Mouse (Mus musculus) lung, embryonic 14.5 days (tissue): ENCODE measurements around the gene Ywhah. TPM values are rescaled to one million over a fixed set of nuclear protein-coding genes. Genes with fewer than 3 reads are reported as not detected.

Experiments
- ATAC-seq: fragments of 200-750 bp; cut with Nextera tagmentation; 2 replicates; pipeline ENCODE4 v1.8.0; 2017; ENCODE audit warnings: mild to moderate bottlenecking, moderate TSS enrichment, moderate library complexity; ENCODE audit not compliant: insufficient read depth
- DNase-seq: peaks from one replicate; pipeline ENCODE4 v3.0.0-alpha.2; 2015
- H3K27ac ChIP-seq: fragments of 300-500 bp; sonication (generic); 2 replicates; pipeline ENCODE4 v1.5.1; 2014; ENCODE audit warnings: low read depth, mild to moderate bottlenecking, moderate library complexity
- H3K27me3 ChIP-seq: fragments of 300-500 bp; sonication (generic); 2 replicates; pipeline ENCODE4 v1.6.1; 2014; ENCODE audit warnings: low read length, control low read depth; ENCODE audit not compliant: insufficient read depth
- H3K36me3 ChIP-seq: fragments of 300-500 bp; sonication (generic); 2 replicates; pipeline ENCODE4 v1.6.1; 2014; ENCODE audit warnings: control low read depth; ENCODE audit not compliant: insufficient read depth
- H3K4me1 ChIP-seq: fragments of 300-500 bp; sonication (generic); 2 replicates; pipeline ENCODE4 v1.6.1; 2014; ENCODE audit warnings: antibody characterized with exemption, control low read depth; ENCODE audit not compliant: insufficient read depth
- H3K4me2 ChIP-seq: fragments of 300-500 bp; sonication (generic); 2 replicates; pipeline ENCODE4 v1.6.1; 2014; ENCODE audit warnings: mild to moderate bottlenecking
- H3K4me3 ChIP-seq: fragments of 300-500 bp; sonication (generic); 2 replicates; pipeline ENCODE4 v1.5.1; 2014; ENCODE audit warnings: low read depth, low read length
- H3K9ac ChIP-seq: fragments of 300-500 bp; sonication (generic); 2 replicates; pipeline ENCODE4 v1.6.1; 2014
- H3K9me3 ChIP-seq: fragments of 300-500 bp; sonication (generic); 2 replicates; pipeline ENCODE4 v1.6.1; 2016; ENCODE audit warnings: low read depth, low read length, control low read depth
- CTCF ChIP-seq: IDR thresholded peaks from 2 replicates; pipeline ENCODE4 v1.5.1; 2016; ENCODE audit warnings: antibody characterized with exemption, low read depth
- WGBS: fragments of 180-500 bp; shearing (Covaris S2); extraction: QIAGEN DNeasy Blood & Tissue Kit; methylation state at CpG from one replicate; pipeline ENCODE4 v1.1.7; 2014; 5-methylcytosine and 5-hydroxymethylcytosine counted together
- polyA plus RNA-seq: library from polyadenylated mRNA; unstranded; fragments of >200 nt; fragmentation: Nextera tagmentation; extraction: Ambion mirVana; gene quantifications from 2 replicates; pipeline ENCODE4 v1.2.1, GENCODE M21; 2014

The Ywhah gene
- polyA plus RNA-seq, 1 experiment from 2014 or later: 415 TPM

DNA sequence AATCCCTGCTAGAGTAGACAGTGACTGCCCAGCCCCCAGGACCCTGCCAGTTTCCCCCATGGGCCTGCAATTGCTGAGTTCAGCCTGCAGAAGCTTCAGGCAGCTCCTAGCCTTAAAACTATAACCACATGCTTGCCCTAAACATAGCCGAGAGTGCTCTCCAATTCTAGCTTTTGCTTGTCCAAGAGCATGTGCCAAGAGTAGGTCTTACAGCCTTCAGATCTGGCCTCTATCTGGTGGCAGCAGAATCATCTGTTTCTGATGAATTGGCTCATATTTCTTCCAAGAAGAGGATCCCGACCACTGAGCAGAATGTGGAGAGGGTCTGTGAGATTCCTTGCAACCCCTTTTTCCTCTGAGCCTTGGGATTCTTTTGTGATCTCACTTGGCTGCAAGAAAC is 24.1 kb upstream of the Ywhah start:
- no peak for ATAC-seq
- no peaks in the 10 kb centered on the region for H3K4me1 ChIP-seq
- no peak overlapping the region for H3K9ac ChIP-seq
- H3K4me2 ChIP-seq: no peak overlapping the region
- DNase-seq: no peak
- no peaks in the 10 kb centered on the region for H3K36me3 ChIP-seq
- no peaks in the 10 kb centered on the region for H3K9me3 ChIP-seq
- no peak overlapping the region for H3K27ac ChIP-seq
- TF ChIP-seq CTCF: no peak
- H3K27me3 ChIP-seq: no peaks in the 10 kb centered on the region
- WGBS: 34% methylated on average over 2 of the region's 2 CpGs
- H3K4me3 ChIP-seq: no peak overlapping the region

DNA sequence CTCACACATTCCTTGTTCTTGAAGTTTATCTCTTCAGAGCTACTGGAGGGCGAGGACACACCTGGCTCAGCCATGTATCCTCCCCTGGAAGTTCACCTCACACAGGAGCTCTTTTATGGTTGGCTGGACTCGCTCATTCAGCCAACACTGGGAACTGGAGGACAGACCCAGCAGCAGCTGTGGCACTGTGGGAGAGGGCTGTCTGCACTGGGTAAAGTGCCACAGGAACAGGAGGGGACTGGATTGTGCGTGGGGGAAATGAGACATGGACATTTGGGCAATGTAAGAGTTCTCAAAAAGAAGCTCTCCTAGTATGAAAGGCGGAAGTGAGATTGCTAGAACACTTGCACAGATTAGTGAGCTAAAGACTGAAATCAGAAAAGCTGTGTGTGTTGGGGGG is 22.9 kb upstream of the Ywhah start:
- ATAC-seq (no peak), DNase-seq (no peak)
- WGBS: 72% methylated on average over 4 of the region's 4 CpGs
- Histone ChIP-seq H3K36me3 (no peaks in the 10 kb centered on the region), H3K4me3 (no peak overlapping the region), H3K4me2 (no peak overlapping the region), H3K9ac (no peak overlapping the region), H3K4me1 (no peaks in the 10 kb centered on the region), H3K27ac (no peak overlapping the region), H3K9me3 (no peaks in the 10 kb centered on the region), H3K27me3 (no peaks in the 10 kb centered on the region)
- TF ChIP-seq CTCF: no peak

DNA sequence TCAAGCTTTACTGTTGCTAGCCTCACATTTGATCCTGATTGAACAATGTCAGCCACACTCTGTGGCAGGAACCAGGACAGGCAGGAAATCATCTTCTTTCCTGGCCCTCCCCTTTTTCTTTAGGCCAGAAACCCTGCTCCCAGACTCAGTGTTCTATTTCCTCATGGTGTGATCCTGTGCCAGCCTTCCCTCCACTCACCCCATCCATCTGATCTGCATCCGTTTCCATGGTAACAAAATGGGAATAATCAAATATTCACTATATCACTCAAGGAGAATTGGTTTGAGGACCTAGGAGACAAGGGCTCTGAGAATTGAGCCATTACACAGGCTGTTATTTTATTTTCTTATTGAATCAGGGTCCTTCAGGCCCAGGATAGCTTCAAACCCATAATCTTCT is 22.1 kb upstream of the Ywhah start:
- H3K4me3 ChIP-seq: no peak overlapping the region
- H3K27ac ChIP-seq: no peak overlapping the region
- WGBS: 66% methylated on average over 1 of the region's 1 CpGs
- no peaks in the 10 kb centered on the region for H3K27me3 ChIP-seq
- no peak for DNase-seq
- TF ChIP-seq CTCF: no peak
- no peak overlapping the region for H3K9ac ChIP-seq
- no peak overlapping the region for H3K4me2 ChIP-seq
- ATAC-seq: no peak
- H3K9me3 ChIP-seq: no peaks in the 10 kb centered on the region
- no peaks in the 10 kb centered on the region for H3K36me3 ChIP-seq
- H3K4me1 ChIP-seq: no peaks in the 10 kb centered on the region

DNA sequence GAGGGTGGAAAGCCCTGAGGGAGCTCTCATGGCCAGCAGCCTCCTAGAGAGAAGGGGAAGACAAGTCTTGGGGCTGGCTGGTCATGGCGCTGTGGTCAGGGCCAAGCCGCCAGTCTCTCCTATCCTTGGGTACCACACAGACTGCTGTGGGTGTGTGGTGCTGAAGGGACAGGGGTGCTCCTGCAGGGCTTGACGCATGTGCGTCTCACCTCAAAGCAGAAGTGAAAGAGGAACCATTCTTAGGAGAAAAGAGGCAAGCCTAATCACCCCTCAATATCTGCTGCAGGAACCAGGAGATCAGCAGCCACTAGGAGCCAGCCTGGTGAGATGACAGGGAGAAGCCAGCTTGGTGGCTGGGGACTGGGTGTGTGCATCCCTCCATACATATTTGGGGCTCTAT is 20.9 kb upstream of the Ywhah start:
- WGBS: 30% methylated on average over 4 of the region's 4 CpGs
- ATAC-seq (no peak), DNase-seq (peak; percentile 44)
- H3K4me3 ChIP-seq: no peak overlapping the region
- no peaks in the 10 kb centered on the region for H3K4me1 ChIP-seq
- H3K4me2 ChIP-seq: no peak overlapping the region
- no peak for TF ChIP-seq CTCF
- no peaks in the 10 kb centered on the region for H3K36me3 ChIP-seq
- no peak overlapping the region for H3K9ac ChIP-seq
- H3K27ac ChIP-seq: no peak overlapping the region
- no peaks in the 10 kb centered on the region for H3K9me3 ChIP-seq
- no peaks in the 10 kb centered on the region for H3K27me3 ChIP-seq

DNA sequence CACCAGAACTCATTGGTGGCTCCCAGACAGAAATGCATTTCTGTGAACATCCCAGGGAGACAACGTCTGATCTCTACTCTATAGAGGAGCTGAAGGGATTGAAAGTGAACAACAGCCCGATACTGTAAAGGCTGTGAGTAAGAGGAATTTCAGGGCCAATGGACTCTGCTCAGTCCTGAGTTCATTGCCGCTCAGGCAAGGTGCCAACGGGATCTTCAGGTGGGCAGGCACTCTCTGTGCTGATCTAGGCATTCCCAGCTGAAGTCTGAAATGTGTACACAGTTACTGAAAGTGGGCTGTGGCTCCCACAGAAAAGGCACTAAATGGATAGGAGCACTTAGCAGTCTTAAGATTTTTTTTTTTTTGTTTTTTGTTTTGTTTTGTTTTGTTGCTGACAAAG is 19.8 kb upstream of the Ywhah start:
- Histone ChIP-seq H3K9me3 (no peaks in the 10 kb centered on the region), H3K4me1 (no peaks in the 10 kb centered on the region), H3K9ac (no peak overlapping the region), H3K27me3 (no peaks in the 10 kb centered on the region), H3K36me3 (no peaks in the 10 kb centered on the region), H3K27ac (no peak overlapping the region), H3K4me3 (no peak overlapping the region), H3K4me2 (no peak overlapping the region)
- ATAC-seq (no peak), DNase-seq (no peak)
- no peak for TF ChIP-seq CTCF
- 72% methylated on average over 4 of the region's 4 CpGs for WGBS

DNA sequence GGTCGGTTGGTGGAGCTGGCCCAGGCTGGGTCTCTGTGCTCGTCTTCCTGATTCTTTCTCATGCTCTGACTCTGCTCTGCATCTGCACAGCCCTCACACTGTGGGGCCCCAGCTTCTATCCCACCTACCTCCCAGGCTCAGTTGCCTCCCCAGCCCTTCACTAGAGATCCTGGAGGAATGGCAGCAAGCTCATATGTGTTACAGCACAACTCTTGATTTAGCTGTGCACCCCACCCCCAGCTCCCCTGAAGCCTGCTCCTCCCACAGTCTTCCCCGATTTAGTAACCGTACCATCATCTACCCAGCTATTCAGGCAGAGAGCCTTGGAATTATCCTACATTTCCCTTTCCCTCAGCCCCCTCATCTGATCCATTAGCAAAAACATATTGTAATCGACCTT is 17.5 kb upstream of the Ywhah start:
- Histone ChIP-seq H3K4me3 (no peak overlapping the region), H3K4me1 (no peaks in the 10 kb centered on the region), H3K27ac (no peak overlapping the region), H3K9me3 (no peaks in the 10 kb centered on the region), H3K27me3 (no peaks in the 10 kb centered on the region), H3K36me3 (no peaks in the 10 kb centered on the region), H3K9ac (no peak overlapping the region), H3K4me2 (no peak overlapping the region)
- 78% methylated on average over 5 of the region's 5 CpGs for WGBS
- ATAC-seq (no peak), DNase-seq (no peak)
- TF ChIP-seq CTCF: no peak

DNA sequence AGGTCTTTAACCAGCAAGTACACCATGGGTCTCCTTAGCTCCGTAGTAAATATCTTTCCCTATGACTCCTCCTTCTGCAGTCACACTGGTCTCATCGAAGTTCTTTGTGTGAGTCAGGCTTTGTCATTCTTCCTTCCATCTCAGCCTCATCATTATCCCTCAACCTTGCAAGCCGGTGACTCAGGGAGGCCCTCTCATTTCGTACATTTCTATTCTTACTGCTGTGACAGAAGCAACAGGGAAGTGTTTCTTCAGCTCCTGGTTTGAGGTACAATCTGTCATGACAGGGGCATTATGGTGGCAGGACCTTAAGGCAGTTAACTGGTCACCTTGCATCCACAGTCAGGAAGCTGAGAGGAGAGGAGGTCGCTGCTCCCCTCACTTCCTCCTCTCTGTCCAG is 15.8 kb upstream of the Ywhah start:
- ATAC-seq: no peak
- H3K4me2 ChIP-seq: no peak overlapping the region
- H3K4me1 ChIP-seq: no peaks in the 10 kb centered on the region
- DNase-seq: no peak
- H3K9me3 ChIP-seq: no peaks in the 10 kb centered on the region
- no peaks in the 10 kb centered on the region for H3K27me3 ChIP-seq
- 86% methylated on average over 5 of the region's 5 CpGs for WGBS
- no peak overlapping the region for H3K27ac ChIP-seq
- no peaks in the 10 kb centered on the region for H3K36me3 ChIP-seq
- TF ChIP-seq CTCF: no peak
- no peak overlapping the region for H3K4me3 ChIP-seq
- H3K9ac ChIP-seq: no peak overlapping the region

DNA sequence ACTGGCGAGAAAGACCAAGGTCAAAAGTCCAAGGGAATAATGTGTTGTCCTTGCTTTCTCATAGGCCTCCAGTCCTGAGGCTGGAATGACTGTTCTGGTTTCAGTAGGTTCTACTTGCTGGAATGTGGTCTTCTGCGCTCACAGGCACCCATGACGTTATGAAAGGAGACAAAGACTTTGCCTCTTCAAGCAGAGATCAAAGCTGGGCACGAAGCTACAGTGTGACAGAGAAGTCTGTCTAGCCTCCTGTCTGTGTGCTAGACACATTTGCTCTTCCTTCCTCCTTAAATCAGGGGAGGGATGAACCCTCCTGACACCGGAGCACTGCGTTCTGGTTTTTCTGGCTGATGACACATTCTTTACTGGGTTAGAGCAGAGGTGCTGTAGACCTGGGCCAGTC is 15.1 kb upstream of the Ywhah start:
- no peak for TF ChIP-seq CTCF
- DNase-seq (no peak), ATAC-seq (no peak)
- H3K27ac ChIP-seq: no peak overlapping the region
- H3K4me3 ChIP-seq: no peak overlapping the region
- H3K9me3 ChIP-seq: no peaks in the 10 kb centered on the region
- H3K9ac ChIP-seq: no peak overlapping the region
- 46% methylated on average over 6 of the region's 6 CpGs for WGBS
- H3K4me2 ChIP-seq: no peak overlapping the region
- H3K4me1 ChIP-seq: no peaks in the 10 kb centered on the region
- H3K27me3 ChIP-seq: no peaks in the 10 kb centered on the region
- no peaks in the 10 kb centered on the region for H3K36me3 ChIP-seq
